Mouse (Mus musculus): ENCODE results near the gene Tnrc18.
A peak's percentile ranks its signal among the peaks of the same experiment; 100 is the strongest.

The Tnrc18 gene

DNA sequence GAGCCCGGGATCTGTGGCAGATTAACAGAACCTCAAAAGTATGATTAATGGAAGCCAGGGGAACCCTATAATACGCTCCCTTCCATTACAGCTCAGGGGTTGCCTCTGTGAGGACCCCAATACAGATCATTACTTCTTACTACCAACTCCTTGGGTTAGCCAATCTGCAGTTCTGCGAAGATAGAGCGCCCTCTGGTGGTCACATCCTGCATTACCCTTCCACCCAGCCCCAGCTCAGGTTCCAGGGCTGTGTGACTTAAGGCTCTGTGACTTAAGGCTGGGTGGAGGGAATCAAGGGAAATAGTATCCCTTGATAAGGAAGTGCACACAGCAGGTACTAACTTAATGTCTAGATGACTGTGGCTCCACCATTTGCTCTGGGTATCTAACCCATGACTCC lies 99.4 kb downstream of the Tnrc18 start:
- peak; percentile 66 to 91 for DNase-seq

DNA sequence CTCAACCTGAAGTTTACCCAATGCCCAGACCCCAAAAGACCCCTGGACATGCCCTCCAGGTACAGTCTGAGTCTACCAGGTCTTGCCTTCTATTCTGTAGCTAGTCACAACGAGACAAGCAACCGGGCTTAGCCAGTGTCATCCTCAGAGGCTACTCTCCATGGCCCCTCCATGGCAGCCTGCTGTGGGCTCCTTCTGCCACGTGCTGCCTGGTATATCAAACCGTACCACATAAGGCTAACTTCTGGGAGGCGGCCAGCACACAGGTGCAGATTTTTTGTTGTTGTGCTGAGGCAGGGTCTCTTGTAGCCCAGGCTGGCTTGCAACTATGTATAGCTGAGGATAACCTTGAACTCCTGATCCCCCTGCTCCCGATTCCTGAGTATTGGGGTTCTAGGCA lies 101.4 kb downstream of the Tnrc18 start:
- no peak for DNase-seq

DNA sequence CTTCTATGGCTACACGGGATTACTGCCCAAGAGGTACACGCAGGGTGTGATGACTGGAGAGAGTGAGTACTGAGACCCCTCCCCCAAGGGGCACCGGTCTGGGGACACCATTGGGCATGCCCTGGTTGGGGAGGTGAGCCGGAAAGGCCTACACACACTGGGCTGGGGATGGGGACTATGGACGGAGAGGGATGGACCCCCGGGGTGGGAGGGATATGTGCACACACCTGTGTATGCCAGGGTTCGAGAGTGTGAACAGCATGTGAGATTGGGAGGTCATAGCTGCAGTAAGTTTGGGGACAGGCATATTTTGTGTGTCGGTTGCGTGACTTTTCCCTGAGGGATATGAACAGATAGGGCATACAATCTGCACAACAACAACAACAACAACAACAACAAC lies 102.4 kb downstream of the Tnrc18 start:
- DNase-seq, result no peak

DNA sequence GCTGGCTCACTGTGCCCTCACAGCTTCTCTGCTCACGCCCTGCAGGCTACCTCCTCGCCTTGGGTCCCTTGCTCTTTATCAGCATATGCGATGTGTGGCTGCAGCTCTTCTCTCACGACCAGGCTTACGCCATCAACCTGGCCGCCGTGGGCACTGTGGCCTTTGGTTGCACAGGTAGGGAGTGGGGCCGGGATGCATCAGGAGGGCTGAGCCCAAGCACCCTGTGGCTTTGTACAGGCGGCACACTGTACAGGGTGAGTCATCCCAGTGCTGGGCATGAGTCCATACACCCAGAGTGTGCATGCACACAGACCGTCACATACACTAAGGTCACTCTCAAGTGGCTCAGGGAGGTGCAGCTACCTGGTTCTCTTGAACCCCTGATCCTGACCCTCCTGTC lies 103.5 kb downstream of the Tnrc18 start:
- DNase-seq, result no peak

DNA sequence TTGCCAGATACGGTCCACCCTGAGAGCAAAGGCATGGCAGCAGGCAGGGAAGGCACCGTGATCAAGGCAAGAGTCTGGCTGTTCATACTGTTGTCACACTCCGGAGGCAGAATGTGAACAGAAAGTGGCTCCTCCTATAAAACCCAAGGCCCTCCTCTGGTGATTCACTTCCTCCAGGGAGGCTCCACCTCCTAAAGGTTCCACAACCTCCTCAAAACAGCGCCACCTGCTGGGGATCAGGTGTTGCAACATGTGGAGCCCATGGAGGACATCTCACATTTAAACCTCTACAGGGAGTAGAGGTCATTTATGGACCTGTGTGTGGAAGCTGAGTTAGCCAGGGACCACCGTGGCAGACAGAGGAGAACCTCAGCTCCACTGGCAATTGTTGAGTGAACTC lies 105.1 kb downstream of the Tnrc18 start:
- DNase-seq, result no peak

DNA sequence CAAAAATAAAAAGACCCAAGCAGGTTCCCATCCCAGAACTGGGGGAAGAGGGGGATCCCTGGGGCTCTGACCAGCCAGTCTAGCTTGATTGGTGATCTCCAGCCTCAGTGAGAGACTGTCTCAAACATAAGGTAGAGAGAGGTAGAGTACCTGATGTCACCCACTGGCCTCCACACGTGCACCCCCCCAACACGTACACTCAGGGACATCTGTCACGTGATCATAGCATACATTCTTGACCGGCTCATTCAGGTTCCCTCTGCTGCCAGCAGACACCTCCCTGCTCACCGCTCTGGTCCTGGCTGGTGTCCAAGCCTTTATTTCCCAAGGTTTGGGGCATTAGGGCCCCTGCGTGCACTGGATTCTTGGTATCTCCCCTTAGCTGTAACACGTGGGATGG lies 108.0 kb downstream of the Tnrc18 start:
- DNase-seq, result no peak

DNA sequence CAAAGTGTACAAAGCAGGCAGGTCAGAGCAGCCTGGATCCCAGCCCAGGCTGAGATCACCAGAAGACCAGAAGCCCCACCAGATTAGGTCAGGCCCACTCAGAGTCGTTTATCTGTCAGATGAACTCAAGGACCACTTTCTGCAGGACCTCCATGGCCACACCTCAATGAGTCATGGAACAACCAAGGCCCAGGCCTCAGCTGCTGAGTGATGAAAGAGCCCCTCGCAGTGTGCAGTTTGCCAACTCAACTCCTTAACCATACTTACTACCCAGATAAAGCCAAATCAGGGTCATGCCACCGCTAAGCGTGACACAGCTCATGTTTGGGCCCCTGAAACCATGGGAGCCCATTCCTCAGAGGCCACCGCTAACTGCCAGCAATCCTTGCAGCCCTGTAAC lies 109.8 kb downstream of the Tnrc18 start:
- no peak for DNase-seq

DNA sequence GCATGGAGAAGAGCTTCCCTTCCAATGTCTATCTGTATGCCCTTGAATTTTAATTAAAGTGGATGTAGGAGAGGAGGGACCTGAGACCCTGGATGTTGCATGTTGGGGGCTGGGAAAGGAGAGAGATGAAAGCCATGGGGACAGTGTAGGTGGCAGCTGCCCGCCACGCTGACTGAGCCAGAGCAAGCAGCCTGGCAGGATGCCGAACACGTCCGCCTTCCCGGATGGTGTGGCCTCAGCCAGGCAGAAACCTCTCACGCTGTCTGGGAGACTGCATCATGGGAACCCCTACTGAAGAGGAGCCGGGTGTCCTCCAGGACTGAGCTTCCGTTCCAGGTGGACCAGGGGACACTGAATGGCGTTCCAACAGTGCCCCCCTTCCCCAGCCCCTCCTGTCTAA lies 113.9 kb downstream of the Tnrc18 start:
- no peak for DNase-seq

DNA sequence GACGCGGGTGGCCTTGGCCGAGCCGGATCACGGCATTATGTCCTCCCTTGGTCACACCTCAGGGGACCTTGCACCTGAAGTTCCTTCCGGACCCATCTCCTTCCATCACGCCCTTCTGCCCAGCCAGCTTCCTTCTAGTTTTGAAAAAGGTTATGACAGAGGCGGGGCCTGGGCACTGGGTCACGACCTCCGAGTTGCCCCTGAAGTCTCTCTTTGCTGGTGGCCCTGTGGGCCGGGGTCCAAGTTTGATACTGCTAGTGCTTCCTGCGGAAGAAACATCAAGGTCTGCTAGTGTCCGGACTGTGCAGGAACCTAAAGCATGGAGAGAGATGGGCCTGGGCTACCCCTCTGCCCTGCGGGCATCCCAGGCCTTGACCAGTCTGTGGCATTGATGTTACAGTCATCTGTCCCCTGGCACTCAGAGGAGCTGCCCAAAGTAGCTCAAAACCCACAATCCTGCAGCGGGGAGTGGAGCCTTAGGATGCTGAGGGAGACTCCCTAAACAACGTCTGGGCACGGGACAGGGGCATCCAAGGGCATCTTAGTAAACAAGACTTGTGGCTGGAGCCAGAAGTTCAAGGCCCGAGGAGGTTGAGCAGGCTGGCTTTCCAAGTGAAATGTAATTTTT lies 114.8 kb downstream of the Tnrc18 start:
- no peak for DNase-seq

DNA sequence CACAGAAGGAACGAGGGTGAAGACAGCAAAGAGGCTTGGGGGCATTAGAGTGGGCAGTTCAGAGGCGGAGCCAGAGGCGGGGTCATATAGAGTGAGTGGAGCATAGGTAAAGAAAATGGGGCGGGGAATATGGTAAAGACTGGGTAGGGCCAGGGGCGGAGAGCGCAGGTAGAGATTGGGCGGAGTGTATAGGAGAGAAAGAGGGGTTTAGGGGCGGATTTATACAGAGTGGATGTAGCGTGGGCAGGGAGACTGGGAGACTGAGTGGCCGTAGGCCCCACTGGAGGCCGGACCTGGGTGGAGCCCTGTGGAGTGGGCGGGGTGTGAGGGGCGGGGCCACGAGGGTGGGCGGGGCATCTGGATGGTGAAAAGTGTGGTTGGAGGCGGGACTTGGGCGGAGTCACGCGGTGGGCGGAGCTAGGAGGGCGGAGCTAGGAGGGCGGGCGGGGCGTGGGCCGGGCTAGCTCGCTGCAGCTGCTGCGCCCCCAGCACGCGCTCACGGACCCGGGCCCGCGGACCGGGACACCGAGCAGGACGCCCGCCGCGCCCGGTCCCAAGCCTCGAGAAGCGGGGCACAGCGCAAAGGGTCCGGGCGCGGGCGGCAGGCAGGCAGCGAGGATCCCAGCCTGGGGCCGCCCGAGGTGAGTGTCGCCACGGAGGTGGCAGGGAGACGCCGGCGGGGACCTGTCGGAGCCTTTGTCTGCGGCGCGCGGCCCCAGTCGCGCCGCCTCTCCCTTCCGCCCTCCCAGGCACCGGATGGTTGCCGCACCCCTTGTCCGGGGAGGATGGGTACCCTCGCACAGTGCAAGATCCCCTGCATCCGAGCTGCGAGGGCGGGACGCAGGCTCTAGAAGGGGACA lies 115.6 kb downstream of the Tnrc18 start:
- peak in 1 of 2 experiments; percentile 33 for DNase-seq

DNA sequence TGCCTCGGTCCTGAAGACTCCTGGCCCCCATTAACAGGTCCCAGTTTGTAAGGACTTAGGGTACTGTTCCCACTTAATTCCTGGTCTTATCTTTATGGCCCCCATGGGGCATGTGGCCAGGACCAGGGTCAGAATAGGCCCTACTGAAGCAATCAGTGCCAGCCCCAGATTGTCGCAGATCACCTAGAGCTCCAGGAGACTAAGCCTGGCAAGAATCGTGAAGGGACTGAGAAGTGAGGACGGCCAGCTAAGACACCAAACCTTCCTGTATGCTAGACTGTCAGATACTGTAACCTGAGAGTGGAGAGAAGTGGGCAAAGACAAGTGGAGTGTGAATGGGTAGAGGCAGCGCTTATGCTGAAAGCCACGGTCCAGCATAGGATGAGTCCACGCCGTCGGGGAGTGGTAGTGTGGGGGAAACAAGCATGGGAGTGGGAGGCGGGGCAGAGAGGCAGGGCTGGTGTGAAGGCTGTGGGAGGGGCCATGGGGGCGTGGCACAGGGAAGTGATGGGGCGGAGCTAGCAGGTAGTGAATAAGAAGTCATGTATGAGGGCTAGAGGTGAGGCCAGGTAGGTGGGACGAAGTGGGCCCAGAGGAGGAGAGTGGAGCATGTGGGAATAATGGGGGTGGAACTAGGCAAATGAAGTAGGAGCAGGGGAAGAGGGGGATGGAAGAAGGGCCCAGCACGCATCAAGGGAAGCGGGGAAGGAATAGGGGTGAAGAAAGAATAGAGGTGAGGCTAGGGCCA lies 116.4 kb downstream of the Tnrc18 start:
- peak in 1 of 2 experiments; percentile 45 for DNase-seq

DNA sequence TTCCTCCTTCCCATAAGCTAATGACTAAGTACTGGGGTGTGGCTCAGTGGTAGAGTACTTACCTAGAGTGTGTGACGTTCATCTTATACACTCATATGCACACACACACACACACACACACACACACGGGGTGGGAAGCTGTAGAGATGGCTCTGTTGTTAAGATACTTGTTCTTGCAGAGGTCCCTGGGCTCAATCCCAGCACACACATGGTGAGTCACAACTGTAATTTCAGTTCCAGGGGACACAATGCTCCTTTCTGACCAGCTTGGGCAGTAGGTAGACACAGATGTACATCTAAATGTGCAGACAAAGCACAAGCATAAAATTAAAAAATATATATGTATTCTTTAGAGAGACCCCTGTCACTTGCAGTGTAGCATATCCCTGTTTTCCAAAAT lies 119.7 kb downstream of the Tnrc18 start:
- no peak for DNase-seq

DNA sequence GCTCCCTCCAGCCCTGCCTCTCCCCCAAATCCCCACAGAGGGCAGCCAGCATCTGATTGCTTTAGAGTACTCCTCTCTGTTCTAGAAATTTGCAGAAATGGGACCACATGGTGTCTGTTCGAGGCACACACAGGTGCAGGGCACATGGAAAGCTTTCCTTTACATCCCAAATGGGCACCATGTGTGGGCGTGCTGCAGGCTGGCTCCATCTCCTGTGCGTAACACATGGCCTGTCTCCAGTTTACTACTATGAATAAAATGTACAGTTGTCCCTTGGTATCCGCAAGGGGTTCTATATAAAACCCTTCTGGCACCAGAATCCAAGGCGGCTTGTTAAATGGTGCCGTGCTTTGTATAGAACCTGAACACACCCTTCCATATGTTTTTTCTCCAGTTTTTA lies 120.6 kb downstream of the Tnrc18 start:
- no peak for DNase-seq

DNA sequence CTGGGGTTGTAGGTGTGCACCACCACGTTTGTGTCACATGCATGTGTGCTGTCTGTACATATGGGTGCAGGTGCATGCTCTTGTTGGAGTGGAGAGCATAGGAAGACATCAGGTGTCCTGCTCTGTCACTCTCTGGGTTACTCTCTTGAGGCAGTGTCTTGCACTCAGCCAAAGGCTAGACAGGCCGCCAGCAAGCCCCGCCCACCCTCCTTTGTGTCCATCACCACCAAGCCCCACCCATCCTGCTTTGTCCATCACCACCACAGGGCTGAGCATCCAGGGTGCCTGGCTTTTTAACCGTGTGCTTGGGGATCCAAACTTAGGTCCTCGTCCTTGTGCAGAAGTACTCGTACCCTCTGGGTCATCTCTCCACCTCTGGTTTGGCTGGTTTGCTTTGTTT lies 121.2 kb downstream of the Tnrc18 start:
- no peak for DNase-seq

DNA sequence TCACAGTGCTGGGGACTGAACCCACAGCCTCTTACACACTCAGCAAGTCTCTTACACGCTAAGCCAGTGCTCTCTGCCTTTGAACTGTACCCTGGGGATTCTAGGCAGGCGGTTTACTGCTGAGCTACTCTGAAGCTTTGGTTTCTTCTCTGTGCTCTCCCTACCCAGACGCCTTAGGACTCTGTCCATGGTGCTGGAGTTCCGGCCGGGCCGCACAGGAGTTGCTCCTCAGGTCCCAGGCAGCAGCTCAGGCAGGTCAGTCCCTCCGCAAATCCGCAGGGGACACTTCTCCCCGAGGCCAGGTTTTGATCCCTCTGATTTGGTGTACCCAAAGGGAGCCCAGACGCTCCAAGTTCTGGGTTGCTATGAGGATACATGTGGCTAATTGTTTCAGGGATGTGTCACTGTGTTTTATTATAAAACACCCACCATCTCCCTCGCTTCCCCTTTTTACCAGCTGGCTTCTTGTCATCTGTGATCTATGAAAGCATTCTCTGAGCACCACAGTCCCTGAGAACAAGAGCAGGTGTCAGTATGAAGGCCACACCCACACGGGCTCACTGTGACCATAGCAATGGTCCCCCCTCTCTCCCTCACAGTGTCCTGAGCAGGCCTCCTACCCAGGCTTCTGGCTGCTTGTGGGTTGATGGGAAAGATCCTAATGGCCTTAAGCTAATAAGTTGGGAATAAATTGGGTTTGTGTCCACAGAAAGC lies 122.7 kb downstream of the Tnrc18 start:
- peak; percentile 39 to 84 for DNase-seq

DNA sequence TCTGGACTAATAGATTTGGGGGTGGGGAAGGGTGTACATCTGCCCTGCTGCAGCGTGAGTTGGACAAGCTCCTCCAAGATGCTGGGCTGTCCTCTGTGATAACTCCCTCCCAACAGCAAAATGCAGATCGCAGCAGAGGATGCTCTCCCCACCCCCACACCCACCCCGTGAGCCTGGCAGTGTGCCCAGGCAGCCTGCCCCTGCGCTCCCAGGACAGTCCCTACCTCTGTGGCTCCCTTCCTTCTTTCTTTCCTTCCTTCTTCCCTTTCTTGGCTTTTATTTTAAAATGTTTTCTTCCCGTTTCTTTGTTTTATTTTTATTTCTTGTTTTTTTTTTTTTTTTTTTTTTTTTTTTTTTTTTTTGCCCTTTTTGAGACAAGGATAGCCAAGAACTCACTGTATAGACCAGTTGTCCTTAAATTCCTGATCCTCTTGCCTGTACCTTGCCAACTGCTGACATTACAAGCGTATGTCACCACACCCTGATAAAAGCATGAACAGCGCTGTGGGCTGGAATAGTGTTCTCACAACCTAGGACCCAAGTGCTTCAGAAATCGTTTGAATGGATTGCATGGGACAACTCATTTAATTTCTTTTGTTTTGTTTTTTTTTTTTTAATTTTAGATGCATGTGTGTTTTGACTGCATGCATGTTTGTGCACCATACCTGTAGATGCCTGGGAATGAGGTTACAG lies 123.6 kb downstream of the Tnrc18 start:
- DNase-seq, result no peak

DNA sequence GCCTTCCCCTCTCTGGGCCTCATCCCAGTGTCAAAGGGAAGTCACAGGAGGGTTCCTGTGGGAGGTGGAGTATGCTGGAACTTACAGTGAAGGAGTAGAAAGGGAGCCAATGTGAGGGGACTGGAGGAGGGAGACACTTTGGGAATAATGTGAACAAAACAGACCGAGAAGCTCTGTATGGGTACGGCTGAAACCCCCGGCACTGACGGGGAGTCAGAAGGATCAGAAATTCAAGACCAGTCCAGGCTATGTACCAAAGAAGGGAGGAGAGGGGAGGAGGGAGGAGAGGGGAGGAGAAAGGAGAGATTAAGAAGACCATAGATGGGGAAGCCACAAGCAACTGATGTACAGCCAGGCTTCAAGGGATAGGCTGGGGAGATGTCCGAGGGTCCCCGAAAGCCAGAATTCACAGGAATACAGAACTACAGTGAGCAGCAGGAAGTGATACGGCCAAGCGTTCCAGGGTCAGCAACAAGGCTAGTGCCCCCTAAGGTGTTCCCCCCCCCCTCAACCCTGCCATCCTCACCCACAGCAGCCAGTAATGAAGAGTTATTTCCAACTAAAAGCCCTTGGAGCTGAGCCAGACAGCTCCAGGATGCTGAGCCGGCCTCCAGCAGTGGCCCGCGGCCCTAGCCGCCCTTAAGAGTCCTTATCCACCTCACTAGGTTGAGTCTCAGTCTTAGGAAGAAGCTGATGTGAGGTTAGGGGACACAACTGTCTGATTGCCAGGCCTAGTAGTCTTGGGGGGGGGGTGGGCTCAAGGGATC lies 124.3 kb downstream of the Tnrc18 start:
- DNase-seq, result no peak

DNA sequence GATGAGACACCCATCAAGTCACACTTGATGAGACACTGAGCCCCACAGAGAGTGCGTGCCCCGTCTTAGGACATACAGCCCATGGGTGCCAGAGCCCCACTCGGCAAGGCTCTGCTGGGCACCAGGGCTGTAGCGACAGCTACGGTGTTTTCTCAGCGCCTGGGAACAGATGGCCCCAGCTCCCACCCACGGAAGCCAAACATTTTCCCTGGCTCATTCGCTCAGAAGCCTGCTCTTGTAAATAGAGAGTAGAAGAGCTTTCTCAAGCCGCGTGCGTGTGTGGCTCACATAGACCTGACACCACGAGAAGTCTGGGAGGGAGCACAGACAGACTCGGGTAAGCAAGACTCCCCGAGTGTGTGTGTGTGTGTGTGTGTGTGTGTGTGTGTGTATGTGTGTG lies 125.2 kb downstream of the Tnrc18 start, which contains the start of gene Slc29a4:
TSS of gene Slc29a4 (plus strand) at position 265 of the 400 bp plus-strand sequence.
- no peak for DNase-seq

DNA sequence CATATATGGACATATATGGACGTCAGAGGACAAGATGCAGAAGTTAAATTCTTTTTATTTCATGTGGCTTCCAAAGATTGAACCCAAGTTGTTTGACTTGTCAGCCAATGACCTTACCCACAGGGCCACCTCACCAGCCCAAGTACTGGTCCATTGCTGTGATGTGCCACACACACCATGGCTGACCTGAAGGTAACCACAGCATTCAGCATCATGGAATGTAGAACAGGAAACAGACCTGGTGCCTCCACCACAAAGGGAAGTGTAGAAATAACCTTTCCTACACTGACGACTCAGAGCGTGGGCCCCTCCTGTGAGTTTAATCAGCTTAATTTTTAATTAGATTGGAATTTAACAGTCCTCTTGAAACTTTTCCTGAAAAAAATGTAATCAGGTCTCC lies 127.1 kb downstream of the Tnrc18 start:
- DNase-seq, result no peak

DNA sequence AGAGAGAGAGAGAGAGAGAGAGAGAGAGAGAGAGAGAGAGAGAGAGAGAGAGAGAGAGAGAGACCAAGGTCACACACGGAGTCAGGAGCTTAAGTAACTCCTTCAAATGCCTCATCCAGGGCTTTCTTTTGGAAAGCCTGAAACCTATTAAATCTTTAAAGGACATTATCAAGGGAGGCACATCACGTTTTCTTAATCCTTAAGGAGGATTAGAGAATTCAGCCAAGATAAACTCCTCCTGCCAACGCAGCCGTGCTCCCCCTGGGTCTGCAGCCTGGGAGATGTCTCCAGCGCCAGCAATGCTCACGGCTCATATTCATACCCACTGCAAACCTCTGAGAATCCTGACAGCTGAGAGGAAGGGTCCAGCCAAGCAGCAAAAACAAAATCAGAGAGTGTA lies 128.6 kb downstream of the Tnrc18 start:
- DNase-seq, result no peak

DNA sequence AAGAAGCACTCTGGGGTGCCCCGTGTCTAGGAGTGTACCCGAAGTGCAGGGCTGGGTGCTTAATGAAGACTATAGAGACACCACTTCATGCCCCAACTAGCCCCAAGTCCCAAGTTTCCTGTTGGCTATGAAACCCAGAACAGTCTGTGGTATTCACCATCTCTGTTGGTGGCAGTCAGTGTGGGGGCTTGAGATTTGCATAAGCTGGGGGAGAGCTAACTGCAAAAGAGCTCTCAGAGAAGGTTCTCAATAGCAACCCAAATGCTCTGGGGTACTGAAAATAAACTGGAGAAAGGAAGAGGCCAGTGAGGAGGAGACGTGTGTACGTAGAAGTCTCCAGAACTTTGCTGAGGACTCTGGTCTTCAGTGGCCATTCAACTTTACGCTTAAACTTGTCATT lies 134.9 kb downstream of the Tnrc18 start:
- no peak for DNase-seq

DNA sequence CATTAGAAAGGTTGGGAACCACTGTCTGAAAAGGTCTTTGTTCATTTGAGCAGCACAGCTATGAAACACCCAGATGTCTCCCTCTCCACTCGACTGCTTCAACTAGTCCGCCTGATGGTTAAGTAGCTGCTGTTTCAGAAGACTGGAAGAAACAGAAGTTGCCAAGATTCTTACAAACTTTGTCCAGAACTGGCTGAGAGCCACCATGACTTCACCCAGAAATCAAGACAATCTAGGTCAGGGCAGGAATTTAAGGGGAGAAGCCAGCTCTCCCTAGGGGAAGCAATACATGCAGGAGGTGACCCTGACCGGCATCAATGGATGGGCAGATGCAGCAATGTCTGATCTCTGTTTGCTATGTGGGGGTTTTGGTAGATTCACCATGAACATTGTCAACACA lies 135.6 kb downstream of the Tnrc18 start:
- DNase-seq, result no peak
